Mouse (Mus musculus) cerebellum, adult (tissue): Measurements from ENCODE around the gene Olfr972.
"Not testable (repeated sequence)": the region's sequence is repeated elsewhere in the genome, so short reads cannot be mapped to it uniquely, and the experiment has no call there.

Experiments used
- ATAC-seq: cut with Nextera tagmentation; 2 replicates; pipeline ENCODE4 v1.9.2; 2017; ENCODE audit warnings: mild to moderate bottlenecking, moderate library complexity, mixed read lengths; ENCODE audit not compliant: insufficient number of reproducible peaks, low FRiP score, low TSS enrichment

Olfr972 gene

DNA sequence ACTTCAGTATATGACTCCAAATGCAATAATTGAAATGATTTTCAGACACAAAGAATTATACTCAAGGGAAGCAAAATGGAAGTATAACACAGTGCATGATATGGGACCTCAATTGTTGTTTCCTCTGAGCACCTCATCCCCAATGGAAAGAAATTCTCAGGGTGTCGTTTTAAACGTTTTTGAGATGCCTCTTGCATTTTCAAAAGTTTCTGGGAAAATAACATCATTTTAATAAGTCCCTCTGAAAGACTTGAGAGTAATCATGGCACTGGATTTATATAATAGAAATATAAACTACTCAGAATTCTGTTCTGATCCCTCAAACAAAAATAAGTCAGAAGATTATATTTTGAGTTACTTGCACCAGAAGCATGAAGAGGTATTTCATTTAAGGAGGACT lies at the start of gene Olfr972:
Olfr972 (plus strand) TSS at position 301 of the 400 bp plus-strand sequence.
- no peak for ATAC-seq

DNA sequence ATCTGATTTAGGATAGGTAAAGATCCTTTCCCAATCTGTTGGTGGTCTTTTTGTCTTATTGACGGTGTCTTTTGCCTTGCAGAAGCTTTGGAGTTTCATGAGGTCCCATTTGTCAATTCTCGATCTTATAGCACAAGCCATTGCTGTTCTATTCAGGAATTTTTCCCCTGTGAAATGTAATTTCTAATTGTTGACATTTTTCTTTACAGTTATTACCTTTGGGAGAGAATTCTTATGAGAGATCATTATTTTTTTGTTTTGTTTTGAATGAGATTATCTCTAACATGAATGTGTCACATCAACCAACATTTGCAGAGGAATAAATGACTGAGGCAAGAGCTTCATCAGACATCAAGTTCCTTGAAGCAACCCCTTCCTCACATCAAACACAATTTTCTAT lies 29.6 kb upstream of the Olfr972 start, which contains the start of gene Olfr971:
Olfr971 (plus strand) TSS at position 301 of the 400 bp plus-strand sequence.
- not testable (repeated sequence) for ATAC-seq

DNA sequence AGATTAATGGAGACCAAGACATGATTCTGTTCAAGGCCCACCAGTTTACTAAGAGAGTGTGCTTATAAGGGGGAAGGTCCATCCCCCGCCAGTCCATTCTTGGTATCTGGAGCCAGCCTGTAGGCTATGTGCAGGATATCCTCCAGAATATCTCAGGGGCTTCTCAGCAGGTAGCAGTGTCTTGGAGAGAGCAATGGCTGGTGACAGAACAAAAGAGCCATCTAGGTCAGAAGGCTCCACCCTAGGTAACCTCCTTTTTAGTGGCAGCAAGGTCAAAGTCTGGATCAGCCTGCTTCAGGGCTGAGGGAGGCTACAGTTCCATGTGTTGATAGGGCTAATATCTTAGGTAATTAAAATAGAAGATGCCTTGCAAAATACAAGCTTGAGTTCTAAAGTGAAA lies 5.8 kb downstream of the Olfr972 start:
- not testable (repeated sequence) for ATAC-seq

DNA sequence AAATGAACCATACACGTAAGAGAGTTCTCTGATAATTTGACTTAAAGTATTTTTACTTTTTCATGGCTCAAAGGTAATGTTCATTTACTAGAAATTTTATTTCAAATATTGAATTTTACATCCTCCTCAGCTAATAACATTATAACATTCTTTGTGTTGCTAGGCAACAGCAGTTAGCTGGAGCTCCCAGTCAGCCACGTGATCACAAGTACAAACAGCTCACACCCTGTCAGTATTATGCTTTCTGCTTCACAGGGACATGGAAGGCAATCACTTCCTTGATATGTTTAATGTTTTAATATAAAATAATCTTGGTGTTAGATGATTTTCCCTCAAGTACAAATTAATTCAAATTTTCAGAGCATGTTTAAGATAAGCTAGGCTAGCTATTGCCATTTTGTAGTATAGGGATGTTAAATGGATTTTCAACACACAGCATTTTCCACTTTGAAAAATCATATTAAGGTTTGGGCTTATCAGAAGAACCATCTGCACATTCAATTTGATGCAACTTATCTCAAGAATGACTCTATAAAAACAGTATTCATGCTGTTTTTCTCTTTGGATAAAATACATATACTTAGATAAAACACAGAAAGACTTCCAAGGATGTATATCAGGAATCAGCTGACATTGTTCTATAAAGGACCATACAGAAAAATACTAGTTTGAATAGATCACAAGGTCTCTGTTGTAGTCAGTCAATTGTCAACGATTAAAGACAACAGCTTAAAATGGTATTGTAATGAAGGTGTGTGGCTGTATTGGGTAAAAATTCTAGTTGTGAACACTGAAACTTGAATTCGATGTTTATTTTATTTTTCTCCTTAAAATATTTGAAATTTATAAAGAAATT lies 11.5 kb downstream of the Olfr972 start:
- not testable (repeated sequence) for ATAC-seq

DNA sequence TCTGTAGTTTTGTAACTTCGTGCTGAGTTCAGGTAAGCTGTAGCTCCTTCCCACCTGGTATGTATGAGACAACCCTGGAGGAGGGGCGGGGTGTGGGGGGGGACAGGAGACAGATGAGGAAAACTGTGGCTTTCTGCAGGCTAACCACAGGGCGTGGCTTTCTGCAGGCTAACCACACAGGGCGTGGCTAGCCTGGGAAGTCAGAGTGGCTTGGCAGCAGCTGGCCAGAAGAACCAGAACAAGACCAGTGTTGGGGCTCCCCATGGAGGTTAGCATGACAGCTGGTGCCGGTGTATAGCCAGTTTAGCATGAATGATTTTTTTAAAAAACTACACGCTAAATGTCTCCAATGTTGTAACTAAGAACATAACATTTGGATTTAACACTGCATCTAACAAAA lies 38.9 kb downstream of the Olfr972 start:
- no peak for ATAC-seq

DNA sequence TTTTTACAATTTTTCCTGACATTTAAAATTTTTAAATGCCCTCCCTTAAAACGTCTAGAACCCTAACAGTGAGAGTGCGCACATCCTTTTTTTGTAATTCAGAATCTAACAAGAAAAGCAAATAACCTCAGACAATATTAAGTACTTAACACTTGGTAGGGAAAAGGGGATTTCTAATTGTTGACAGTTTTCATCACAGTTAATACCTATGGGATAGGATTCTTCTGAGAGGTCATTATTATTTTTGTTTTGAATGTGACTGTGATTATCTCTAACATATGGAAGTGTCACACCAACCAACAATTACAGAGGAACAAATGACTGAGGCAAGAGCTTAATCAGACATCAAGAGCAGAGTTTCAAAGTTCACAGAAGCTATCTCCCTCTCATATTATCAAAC lies 40.8 kb downstream of the Olfr972 start, which contains the start of gene Olfr229:
Olfr229 (plus strand) TSS at position 301 of the 400 bp plus-strand sequence.
- ATAC-seq: no peak

DNA sequence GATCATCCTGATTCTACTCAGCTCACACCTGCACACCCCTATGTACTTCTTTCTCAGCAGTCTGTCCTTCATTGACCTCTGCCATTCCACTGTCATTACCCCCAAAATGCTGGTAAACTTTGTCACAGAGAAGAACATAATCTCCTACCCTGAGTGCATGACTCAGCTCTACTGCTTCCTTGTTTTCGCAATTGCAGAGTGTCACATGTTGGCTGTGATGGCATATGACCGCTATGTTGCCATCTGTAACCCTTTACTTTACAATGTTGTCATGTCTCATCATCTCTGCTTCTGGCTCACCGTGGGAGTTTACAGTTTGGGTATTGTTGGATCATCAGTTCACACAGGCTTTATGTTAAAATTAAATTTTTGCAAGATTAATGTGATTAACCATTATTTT lies 43.7 kb downstream of the Olfr972 start:
- ATAC-seq: no peak
